Comparison of ENCODE assay signal across 8 mouse cellular contexts in genomic region chr12:110598527-110598926, GRCm38 (mm10). TPM values are rescaled to one million over a fixed set of nuclear protein-coding genes. Genes with fewer than 3 reads are reported as not detected.
DNase-seq lines count a peak whose midpoint lies in the region; TF ChIP-seq lines count a peak whose summit lies in the region.
"Had no signal": no experiment of that assay in that cellular context is flagged by ENCODE, and none has a peak within 500 bp of the region (broad histone marks: within the 10 kb centered on the region; RNA-seq: fewer than 3 reads in every experiment).

No protein-coding gene starts in this region.

- peaks cover 8% of the 10 kb centered on the region for H3K4me1 ChIP-seq in lung, adult 2 months (ENCODE audit: control insufficient read depth, insufficient read depth, low read length)

- no peak overlapping the region for H3K4me3 ChIP-seq in lung, adult 2 months (replicated peaks; ENCODE audit: extremely low read depth, low read depth, low read length)
- H3K4me3 ChIP-seq: limb, embryonic 12.5 days had no signal

- DNase-seq in 3134 (ENCODE audit: extremely low read depth, insufficient read length, low spot score): peak; percentile 31
- peak; percentile 54 to 71 for DNase-seq in CD8-positive naive resting alpha-beta T cell, adult 2 months (ENCODE audit: low read depth in 2 of 2, low spot score in 2 of 2)
- DNase-seq in c-Kit-positive CD71-positive TER-119-negative erythroid progenitor cells, embryonic 14.5 days (ENCODE audit: low read depth): peak; percentile 44
- peak; percentile 66 to 71 for DNase-seq in frontal cortex, postnatal 25 days (ENCODE audit: low spot score in 2 of 2)
- peak; percentile 68 to 84 for DNase-seq in kidney, postnatal 25 days
- peak; percentile 65 for DNase-seq in lung, adult 2 months
- DNase-seq in right cerebral cortex, postnatal 36 days (ENCODE audit: low spot score in 2 of 2): peak; percentile 36 to 49

- no peak for TF ChIP-seq POLR2A in lung, adult 2 months (IDR thresholded peaks at IDR 0.05; ENCODE audit: borderline replicate concordance, extremely low read depth, low read depth, low read length)

- WGBS in lung, adult 2 months: 9% methylated on average over 7 of the region's 7 CpGs

- peak; percentile 68 for TF ChIP-seq CTCF in lung, adult 2 months (IDR thresholded peaks at IDR 0.05; ENCODE audit: insufficient read depth, low read length)

RNA-seq across cellular contexts. Expression of gene Dync1h1, which starts 2.7 kb away (rescaled TPM):
- 282 and 294 TPM in 2 replicates for polyA plus RNA-seq in lung, adult 2 months (2012; rRNA removed)
